Mouse (Mus musculus): ENCODE measurements around the gene Prss57.

GRCm38 (mm10) chr10:79781139-79781538 is 9.6 kb downstream of the Prss57 start:
- TF ChIP-seq CTCF (IDR thresholded peaks at IDR 0.05; ENCODE audit: extremely low read depth, insufficient read depth, low read length) = no peak
- no peak for TF ChIP-seq POLR2A (IDR thresholded peaks at IDR 0.05; ENCODE audit: extremely low read depth, insufficient read depth, low read length)
